Mouse (Mus musculus): ENCODE data around the gene Mylpf.

Mylpf gene

GRCm38 (mm10) chr7:127259186-127259905 is 50.7 kb downstream of the Mylpf start:
- DNase-seq (ENCODE audit: low spot score), result no peak

DNA sequence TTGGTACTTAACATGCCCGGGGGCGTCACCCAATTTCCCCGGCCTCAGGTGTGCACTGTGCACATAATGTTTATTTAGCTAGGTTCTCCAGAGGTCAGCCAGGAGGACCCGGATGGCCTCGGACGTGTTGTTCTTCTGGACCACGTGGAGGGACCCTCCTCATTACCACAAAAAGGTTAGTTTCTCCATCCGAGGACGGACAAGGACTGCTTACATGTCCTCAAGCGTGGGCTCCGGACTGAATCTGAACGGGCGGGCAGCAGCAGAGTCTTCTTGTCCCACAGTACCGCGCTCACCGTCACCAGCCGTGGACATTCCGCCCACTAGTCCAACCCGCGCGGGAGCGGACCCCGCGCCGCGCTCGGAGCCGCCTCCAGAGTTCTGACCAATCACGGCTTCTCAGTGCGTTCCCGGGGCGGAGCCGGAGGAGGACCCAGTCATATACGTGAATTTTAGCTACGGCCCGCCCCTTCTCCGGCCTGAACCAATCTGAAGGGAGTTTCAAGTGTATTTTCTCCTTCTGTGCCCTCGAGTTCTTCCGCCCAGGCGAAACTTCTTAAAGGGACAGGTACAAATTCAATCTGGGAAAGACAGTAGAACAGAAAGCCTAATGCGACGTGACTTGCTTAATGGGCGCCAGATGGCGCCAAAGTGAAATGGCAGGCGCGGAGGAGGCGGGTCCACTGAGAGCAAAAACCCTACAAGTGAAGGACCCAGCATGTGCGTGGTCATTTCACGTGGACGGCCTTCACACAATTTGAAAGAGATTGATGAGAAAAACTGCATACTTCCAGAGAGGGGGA is 51.8 kb downstream of the Mylpf start, which contains the start of gene Dctpp1:
Dctpp1 (minus strand) TSS at position 401 of the 803 bp plus-strand sequence.
- DNase-seq (ENCODE audit: low spot score), result peak; percentile 99

DNA sequence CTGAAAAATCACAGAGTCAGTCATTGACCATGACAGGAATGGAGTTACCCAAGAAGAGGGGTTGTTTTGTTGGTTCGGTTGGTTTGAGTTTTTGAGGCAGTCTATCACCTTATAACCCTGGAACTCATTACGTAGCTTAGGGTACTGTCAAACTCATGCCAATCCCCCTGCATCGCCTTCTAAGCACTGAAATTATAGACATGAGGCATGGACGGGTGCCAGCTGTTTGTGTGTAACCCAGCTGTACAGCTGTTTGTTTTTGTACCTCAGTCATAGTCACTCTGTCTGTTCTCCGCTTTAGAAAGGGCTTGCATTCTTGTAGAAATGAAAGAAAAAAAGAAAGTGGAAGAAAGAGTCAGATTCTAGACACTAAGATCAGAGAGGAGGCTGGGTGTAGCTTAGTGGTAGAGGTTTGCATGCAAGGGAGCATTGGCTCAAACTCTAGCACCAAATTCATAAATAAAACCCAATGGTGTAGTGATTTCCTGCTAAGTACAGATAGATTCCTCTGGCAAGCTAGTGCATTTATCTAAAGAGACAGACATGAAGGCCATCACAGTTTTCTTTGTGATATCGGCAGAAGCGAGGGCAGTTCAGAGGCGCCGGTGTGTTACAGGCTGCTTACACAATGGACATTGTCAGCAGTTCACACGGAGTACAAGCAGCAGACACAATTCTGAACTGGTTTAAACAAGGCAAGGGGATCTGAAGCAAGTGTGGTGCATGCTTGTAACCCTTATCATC is 53.7 kb downstream of the Mylpf start:
- DNase-seq (ENCODE audit: low spot score), result no peak

GRCm38 (mm10) chr7:127263526-127263925 is 54.8 kb downstream of the Mylpf start:
- no peak for DNase-seq (ENCODE audit: low spot score)

Data from c-Kit-positive CD71-positive TER-119-positive erythroid progenitor cells, embryonic 14.5 days (primary cell).